Mouse (Mus musculus): Measurements from ENCODE around the gene Chrd. TPM values are rescaled to one million over a fixed set of nuclear protein-coding genes. Genes with fewer than 3 reads are reported as not detected.

Gene Chrd
- polyA plus RNA-seq, 1 experiment from 2014 or later: 9.3 TPM

GRCm38 (mm10) chr16:20746641-20747040 is 13.7 kb downstream of the Chrd start:
- WGBS: 74% methylated on average over 6 of the region's 6 CpGs
- Histone ChIP-seq H3K9ac (no peak overlapping the region), H3K27me3 (no peaks in the 10 kb centered on the region), H3K4me3 (no peak overlapping the region), H3K4me2 (replicated peaks) (no peak overlapping the region), H3K27ac (no peak overlapping the region), H3K36me3 (peaks cover 6% of the 10 kb centered on the region), H3K4me1 (peaks cover 9% of the 10 kb centered on the region), H3K9me3 (no peaks in the 10 kb centered on the region)
- ATAC-seq (ENCODE audit: low FRiP score, low read depth): no peak

DNA sequence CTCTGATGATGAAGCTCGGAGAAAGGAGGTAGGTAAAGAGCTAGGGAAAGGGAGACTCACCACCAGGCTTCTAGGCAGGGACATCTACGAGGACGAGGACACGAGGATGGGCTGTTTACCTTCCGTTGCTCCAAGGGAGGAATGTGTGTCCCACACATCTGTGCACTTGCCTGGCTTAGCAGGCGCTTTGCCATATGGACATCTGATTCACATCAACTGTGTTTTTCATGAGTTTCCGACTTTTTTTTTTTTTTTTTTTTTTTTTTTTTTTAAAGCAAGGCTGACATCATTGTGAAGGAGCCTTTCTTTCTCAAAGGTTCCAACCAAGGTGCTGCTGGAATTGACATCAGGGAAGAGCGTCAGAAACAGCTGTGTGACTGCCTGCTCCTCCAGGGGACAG is 17.6 kb downstream of the Chrd start:
- WGBS: 23% methylated on average over 8 of the region's 8 CpGs
- Histone ChIP-seq H3K4me3 (no peak overlapping the region), H3K36me3 (no peaks in the 10 kb centered on the region), H3K27me3 (no peaks in the 10 kb centered on the region), H3K27ac (no peak overlapping the region), H3K9ac (no peak overlapping the region), H3K4me1 (peaks cover 9% of the 10 kb centered on the region), H3K9me3 (no peaks in the 10 kb centered on the region), H3K4me2 (replicated peaks) (peak overlapping the region; percentile 38)
- peak; percentile 48 for ATAC-seq (ENCODE audit: low FRiP score, low read depth)

- Histone ChIP-seq H3K27me3 (no peaks in the 10 kb centered on the region), H3K36me3 (no peaks in the 10 kb centered on the region), H3K4me3 (no peak overlapping the region), H3K4me2 (replicated peaks) (no peak overlapping the region), H3K9me3 (no peaks in the 10 kb centered on the region), H3K9ac (no peak overlapping the region), H3K27ac (no peak overlapping the region), H3K4me1 (no peaks in the 10 kb centered on the region)
- ATAC-seq (ENCODE audit: low FRiP score, low read depth): no peak
- WGBS: 93% methylated on average over 5 of the region's 5 CpGs
These were observed 23.1 kb downstream of the Chrd start for GRCm38 (mm10) chr16:20756052-20756451.

GRCm38 (mm10) chr16:20757385-20757784 is 24.5 kb downstream of the Chrd start:
- no peak overlapping the region for H3K9ac ChIP-seq
- no peaks in the 10 kb centered on the region for H3K27me3 ChIP-seq
- no peaks in the 10 kb centered on the region for H3K36me3 ChIP-seq
- H3K4me3 ChIP-seq: no peak overlapping the region
- no peak for ATAC-seq (ENCODE audit: low FRiP score, low read depth)
- no peaks in the 10 kb centered on the region for H3K4me1 ChIP-seq
- no peaks in the 10 kb centered on the region for H3K9me3 ChIP-seq
- H3K27ac ChIP-seq: no peak overlapping the region
- no peak overlapping the region for H3K4me2 ChIP-seq (replicated peaks)
- 65% methylated on average over 1 of the region's 1 CpGs for WGBS

DNA sequence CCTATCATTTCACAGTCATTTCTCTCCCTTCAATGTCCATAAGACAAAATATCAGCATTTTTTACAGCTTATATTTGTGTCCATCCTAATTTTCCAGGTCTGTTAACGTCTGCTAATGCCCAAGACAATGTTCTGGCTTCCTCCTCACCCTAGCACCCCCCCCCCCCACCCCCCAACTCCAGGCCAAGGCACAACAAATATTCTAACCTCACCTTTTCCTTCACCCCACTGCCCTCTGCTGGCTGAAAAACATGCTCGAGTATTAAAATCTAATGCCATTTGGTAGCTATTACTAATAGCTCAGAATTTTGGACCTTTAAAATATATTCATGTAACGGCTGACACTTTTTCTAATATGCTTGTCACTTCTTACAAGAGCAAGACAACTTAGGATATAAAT is 28.8 kb downstream of the Chrd start:
- no peak overlapping the region for H3K4me2 ChIP-seq (replicated peaks)
- no peaks in the 10 kb centered on the region for H3K4me1 ChIP-seq
- no peaks in the 10 kb centered on the region for H3K9me3 ChIP-seq
- no peaks in the 10 kb centered on the region for H3K27me3 ChIP-seq
- H3K9ac ChIP-seq: no peak overlapping the region
- WGBS: 7% methylated on average over 3 of the region's 3 CpGs
- no peak overlapping the region for H3K27ac ChIP-seq
- no peak overlapping the region for H3K4me3 ChIP-seq
- no peak for ATAC-seq (ENCODE audit: low FRiP score, low read depth)
- H3K36me3 ChIP-seq: no peaks in the 10 kb centered on the region

DNA sequence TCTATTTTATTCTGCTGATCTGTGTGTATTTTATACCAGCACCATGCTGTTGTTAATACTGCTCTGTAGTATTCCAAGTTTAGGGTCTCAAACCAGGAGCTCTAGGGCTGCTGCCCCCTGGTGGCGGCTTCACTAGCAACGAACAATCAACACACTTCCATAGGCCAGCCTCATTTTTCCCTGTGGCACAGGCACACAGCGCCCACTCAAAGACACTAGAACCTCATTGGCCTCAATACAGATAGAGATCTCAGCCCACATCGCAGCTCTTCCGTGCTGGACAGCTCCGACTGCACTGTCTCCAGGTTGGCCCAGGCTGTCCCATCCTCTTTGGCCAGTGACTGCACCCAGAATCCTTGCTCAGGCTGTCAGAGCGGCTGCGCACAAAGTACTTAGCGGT is 32.3 kb downstream of the Chrd start:
- H3K4me1 ChIP-seq: no peaks in the 10 kb centered on the region
- H3K4me2 ChIP-seq (replicated peaks): no peak overlapping the region
- no peaks in the 10 kb centered on the region for H3K27me3 ChIP-seq
- 48% methylated on average over 9 of the region's 9 CpGs for WGBS
- no peak overlapping the region for H3K27ac ChIP-seq
- no peak for ATAC-seq (ENCODE audit: low FRiP score, low read depth)
- H3K9ac ChIP-seq: no peak overlapping the region
- H3K36me3 ChIP-seq: no peaks in the 10 kb centered on the region
- no peak overlapping the region for H3K4me3 ChIP-seq
- H3K9me3 ChIP-seq: no peaks in the 10 kb centered on the region

DNA sequence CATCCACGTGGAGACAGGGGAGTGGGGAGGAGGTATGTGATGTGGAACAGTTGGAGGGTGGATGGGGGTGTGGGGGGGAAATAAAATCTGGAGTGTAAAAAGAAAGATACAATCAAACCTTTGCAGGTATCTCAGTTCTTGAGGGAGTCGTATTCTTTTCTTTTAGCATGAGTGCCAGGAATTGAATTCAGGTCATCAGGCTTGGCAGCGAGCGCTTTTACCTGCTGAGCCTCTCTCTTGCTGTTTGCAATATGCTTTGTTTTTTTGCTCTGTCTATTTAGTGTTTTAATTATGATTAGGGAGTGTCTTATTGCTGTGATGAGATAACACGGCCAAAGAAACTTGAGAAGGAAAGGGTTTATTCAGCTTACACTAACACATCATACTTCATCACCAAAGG is 42.1 kb downstream of the Chrd start:
- Histone ChIP-seq H3K27me3 (no peaks in the 10 kb centered on the region), H3K4me3 (no peak overlapping the region), H3K27ac (no peak overlapping the region), H3K4me1 (no peaks in the 10 kb centered on the region), H3K4me2 (replicated peaks) (no peak overlapping the region), H3K9me3 (peaks cover 5% of the 10 kb centered on the region; the same call in 1 of the 2 replicates), H3K9ac (no peak overlapping the region), H3K36me3 (no peaks in the 10 kb centered on the region)
- WGBS: 74% methylated on average over 5 of the region's 5 CpGs
- no peak for ATAC-seq (ENCODE audit: low FRiP score, low read depth)

GRCm38 (mm10) chr16:20779846-20780245 is 46.9 kb downstream of the Chrd start:
- H3K9ac ChIP-seq: no peak overlapping the region
- no peaks in the 10 kb centered on the region for H3K27me3 ChIP-seq
- ATAC-seq (ENCODE audit: low FRiP score, low read depth): no peak
- no peak overlapping the region for H3K4me3 ChIP-seq
- H3K4me2 ChIP-seq (replicated peaks): no peak overlapping the region
- H3K9me3 ChIP-seq: no peaks in the 10 kb centered on the region
- 85% methylated on average over 3 of the region's 3 CpGs for WGBS
- no peaks in the 10 kb centered on the region for H3K4me1 ChIP-seq
- no peak overlapping the region for H3K27ac ChIP-seq
- H3K36me3 ChIP-seq: no peaks in the 10 kb centered on the region

DNA sequence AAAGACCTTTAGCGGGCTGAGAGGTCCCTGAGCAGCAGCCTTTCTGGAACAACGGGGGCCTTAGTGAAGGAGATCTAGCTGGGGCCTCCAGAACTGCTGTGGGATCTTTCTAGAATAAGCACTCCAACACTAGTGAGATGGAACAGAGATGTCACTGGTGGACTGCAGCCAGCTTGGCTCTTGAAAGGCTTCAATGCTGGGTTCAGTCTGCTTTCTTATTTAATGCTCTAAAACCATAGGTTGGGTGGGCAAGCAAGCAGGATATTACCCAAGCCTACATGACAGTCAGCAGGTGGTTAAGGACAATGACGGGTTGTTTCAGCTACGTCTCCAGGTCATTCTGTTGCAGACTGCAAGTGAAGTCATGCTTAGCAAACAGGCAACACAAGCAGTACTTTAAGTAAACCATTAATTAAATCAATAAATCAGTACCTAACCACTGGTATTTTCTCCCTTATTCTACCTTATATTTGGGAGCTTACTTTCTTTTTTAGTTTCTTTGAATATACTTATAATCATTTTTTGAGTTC is 48.2 kb downstream of the Chrd start:
- Histone ChIP-seq H3K27me3 (no peaks in the 10 kb centered on the region), H3K9ac (no peak overlapping the region)
- ATAC-seq (ENCODE audit: low FRiP score, low read depth): no peak

DNA sequence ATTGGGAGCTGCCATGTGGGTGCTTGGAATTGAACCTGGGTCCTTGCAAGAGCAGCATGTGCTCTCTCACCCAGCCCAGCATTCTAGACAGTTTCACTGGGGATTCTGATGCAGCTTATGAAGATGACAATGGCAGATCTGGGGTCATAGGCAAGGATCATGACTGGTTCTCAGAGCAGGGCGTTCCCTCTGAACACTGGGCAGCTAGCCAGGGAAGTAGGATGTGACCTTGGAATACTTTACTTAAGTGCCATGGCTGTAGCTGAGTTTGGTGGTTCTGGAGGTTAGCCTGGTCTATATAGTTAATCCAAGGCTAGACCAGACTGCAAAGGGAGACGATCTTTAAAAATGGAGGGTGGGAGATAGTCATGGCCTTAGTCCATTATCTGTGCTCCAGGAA is 51.0 kb downstream of the Chrd start:
- no peak overlapping the region for H3K9ac ChIP-seq
- no peak overlapping the region for H3K4me2 ChIP-seq (replicated peaks)
- WGBS: 89% methylated on average over 2 of the region's 2 CpGs
- no peak overlapping the region for H3K4me3 ChIP-seq
- no peak overlapping the region for H3K27ac ChIP-seq
- ATAC-seq (ENCODE audit: low FRiP score, low read depth): no peak
- H3K27me3 ChIP-seq: no peaks in the 10 kb centered on the region
- no peaks in the 10 kb centered on the region for H3K9me3 ChIP-seq
- H3K4me1 ChIP-seq: no peaks in the 10 kb centered on the region
- no peaks in the 10 kb centered on the region for H3K36me3 ChIP-seq

More for the DNA sequence above, 48.2 kb downstream of the Chrd start:
- no peaks in the 10 kb centered on the region for H3K36me3 ChIP-seq
- H3K4me3 ChIP-seq: no peak overlapping the region
- H3K4me1 ChIP-seq: no peaks in the 10 kb centered on the region
- 69% methylated on average over 4 of the region's 4 CpGs for WGBS
- no peaks in the 10 kb centered on the region for H3K9me3 ChIP-seq
- H3K27ac ChIP-seq: no peak overlapping the region
- H3K4me2 ChIP-seq (replicated peaks): no peak overlapping the region

GRCm38 (mm10) chr16:20784754-20785153 is 51.8 kb downstream of the Chrd start:
- Histone ChIP-seq H3K9me3 (no peaks in the 10 kb centered on the region), H3K4me2 (replicated peaks) (no peak overlapping the region), H3K27me3 (no peaks in the 10 kb centered on the region), H3K36me3 (no peaks in the 10 kb centered on the region), H3K4me1 (no peaks in the 10 kb centered on the region), H3K9ac (no peak overlapping the region), H3K4me3 (no peak overlapping the region), H3K27ac (no peak overlapping the region)
- ATAC-seq (ENCODE audit: low FRiP score, low read depth): no peak

DNA sequence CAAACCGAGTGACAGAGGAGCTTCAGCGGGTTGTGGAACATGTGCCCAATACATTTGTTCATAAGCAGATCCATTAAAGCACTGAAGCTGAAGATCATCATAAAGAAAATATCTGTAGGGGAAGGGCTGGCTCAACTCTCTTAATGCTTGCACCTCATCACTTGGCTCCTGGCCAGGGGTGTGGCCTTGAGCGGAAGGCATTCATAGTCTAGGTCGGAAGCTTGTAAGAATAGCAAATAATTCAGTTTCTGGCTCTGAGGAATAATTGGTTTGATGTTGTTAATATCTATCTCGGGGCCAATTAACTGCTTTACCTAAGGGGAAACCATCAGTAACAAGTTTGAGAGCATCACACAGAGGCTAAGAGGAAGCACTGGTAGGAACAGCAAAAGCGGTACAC is 53.6 kb downstream of the Chrd start:
- Histone ChIP-seq H3K4me3 (no peak overlapping the region), H3K4me1 (no peaks in the 10 kb centered on the region)
- WGBS: 81% methylated on average over 6 of the region's 6 CpGs

GRCm38 (mm10) chr16:20791803-20792202 is 58.9 kb downstream of the Chrd start:
- Histone ChIP-seq H3K4me2 (replicated peaks) (no peak overlapping the region), H3K9me3 (no peaks in the 10 kb centered on the region), H3K4me1 (0 out of 2 replicates have a peak, but pooled peaks cover 8% of the 10 kb centered on the region), H3K36me3 (no peaks in the 10 kb centered on the region), H3K27me3 (no peaks in the 10 kb centered on the region), H3K4me3 (no peak overlapping the region), H3K9ac (no peak overlapping the region), H3K27ac (no peak overlapping the region)
- ATAC-seq (ENCODE audit: low FRiP score, low read depth): no peak
- 61% methylated on average over 6 of the region's 6 CpGs for WGBS

More for the DNA sequence above, 53.6 kb downstream of the Chrd start:
- Histone ChIP-seq H3K36me3 (no peaks in the 10 kb centered on the region), H3K4me2 (replicated peaks) (no peak overlapping the region), H3K9ac (no peak overlapping the region), H3K27me3 (no peaks in the 10 kb centered on the region), H3K27ac (no peak overlapping the region), H3K9me3 (no peaks in the 10 kb centered on the region)
- no peak for ATAC-seq (ENCODE audit: low FRiP score, low read depth)

All from limb, embryonic 13.5 days (tissue).